Mouse (Mus musculus): ENCODE measurements around the gene Bach2.

DNA sequence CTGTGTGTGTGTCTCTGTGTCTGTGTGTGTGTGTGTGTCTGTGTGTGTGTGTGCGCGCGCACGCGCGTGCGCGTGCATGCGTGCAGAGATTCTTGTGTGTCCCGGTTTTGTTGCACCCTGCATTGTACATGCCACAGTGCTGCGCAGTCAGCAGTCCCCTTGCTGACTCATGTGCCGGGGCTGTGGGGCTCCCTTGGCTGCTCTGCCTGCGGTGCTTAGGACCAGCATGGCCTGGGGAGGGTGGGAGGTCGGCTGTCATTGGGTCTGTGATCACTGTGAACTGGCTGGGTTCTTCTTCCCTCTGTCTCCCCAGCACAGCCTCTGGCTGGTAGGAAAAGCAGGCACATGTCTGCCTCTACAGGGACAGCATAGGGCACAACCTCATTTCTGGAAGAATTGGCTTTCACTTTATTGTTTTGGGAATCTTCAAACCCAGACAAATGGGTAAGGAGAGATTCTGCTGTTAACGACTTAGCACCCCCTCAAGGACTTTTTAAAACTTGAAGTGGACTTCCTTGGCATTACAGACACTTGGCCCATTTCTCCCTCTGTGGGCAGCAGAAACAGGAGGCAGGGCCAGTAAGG lies 11.2 kb downstream of the Bach2 start:
- TF ChIP-seq MYOG (IDR thresholded peaks at IDR 0.05; ENCODE audit: control insufficient read depth, extremely low read depth, insufficient read length) = no peak
- no peak for TF ChIP-seq MAX (IDR thresholded peaks at IDR 0.05)
- TF ChIP-seq CTCF (IDR thresholded peaks at IDR 0.05; ENCODE audit: control insufficient read depth, insufficient read depth, insufficient read length) = no peak
- no peak for TF ChIP-seq USF1 (IDR thresholded peaks at IDR 0.05; ENCODE audit: low read depth)

All from C2C12 (cell line).